Mouse (Mus musculus) brain, embryonic 14.5 days (tissue): ENCODE measurements around the gene Acd. TPM values are rescaled to one million over a fixed set of nuclear protein-coding genes. Genes with fewer than 3 reads are reported as not detected.

Source experiments
- DNase-seq: peaks from one replicate; pipeline ENCODE4 v3.0.0-alpha.2; 2011; ENCODE audit warnings: low read depth
- CTCF ChIP-seq: fragments of 200-500 bp; IDR thresholded peaks from 2 replicates; pipeline ENCODE4 v1.5.1; 2012; ENCODE audit warnings: inconsistent platforms, mild to moderate bottlenecking, moderate library complexity, borderline replicate concordance; ENCODE audit not compliant: insufficient read depth, insufficient read length; ENCODE audit errors: extremely low read depth
- POLR2A ChIP-seq: fragments of 200-500 bp; IDR thresholded peaks from 2 replicates; pipeline ENCODE4 v1.6.1; 2012; ENCODE audit warnings: mild to moderate bottlenecking, inconsistent platforms, borderline replicate concordance; ENCODE audit not compliant: poor library complexity, insufficient read depth, insufficient read length, severe bottlenecking; ENCODE audit errors: extremely low read depth
- polyA plus RNA-seq: library from polyadenylated mRNA; depleted of rRNA; stranded (reverse); fragments of >200 nt; gene quantifications from 2 replicates; pipeline ENCODE4 v1.2.3, GENCODE M21; 2012

Gene Acd
- polyA plus RNA-seq, 1 experiment = 62.5 TPM

DNA sequence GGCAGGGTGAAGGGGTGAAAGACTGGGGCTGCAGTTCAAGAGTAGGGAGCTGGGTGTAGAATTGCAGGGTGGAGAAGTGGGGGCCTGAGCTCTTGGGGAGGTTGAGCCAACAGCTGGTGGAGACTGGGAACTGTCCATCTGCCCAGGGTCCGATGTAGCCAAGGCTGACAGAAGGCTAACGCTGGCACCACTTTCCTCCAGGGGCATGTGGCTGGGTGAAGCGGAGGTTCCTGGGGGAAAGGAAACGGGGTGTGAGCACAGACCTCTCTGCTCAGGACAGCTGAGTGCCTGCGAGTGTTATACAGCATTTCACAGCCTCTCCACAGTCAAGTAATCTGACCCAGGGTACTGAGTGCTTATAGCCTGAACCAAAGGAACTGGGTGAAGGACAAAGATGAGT is 2.2 kb downstream of the Acd start:
- DNase-seq = no peak
- TF ChIP-seq POLR2A (no peak), CTCF (no peak)

DNA sequence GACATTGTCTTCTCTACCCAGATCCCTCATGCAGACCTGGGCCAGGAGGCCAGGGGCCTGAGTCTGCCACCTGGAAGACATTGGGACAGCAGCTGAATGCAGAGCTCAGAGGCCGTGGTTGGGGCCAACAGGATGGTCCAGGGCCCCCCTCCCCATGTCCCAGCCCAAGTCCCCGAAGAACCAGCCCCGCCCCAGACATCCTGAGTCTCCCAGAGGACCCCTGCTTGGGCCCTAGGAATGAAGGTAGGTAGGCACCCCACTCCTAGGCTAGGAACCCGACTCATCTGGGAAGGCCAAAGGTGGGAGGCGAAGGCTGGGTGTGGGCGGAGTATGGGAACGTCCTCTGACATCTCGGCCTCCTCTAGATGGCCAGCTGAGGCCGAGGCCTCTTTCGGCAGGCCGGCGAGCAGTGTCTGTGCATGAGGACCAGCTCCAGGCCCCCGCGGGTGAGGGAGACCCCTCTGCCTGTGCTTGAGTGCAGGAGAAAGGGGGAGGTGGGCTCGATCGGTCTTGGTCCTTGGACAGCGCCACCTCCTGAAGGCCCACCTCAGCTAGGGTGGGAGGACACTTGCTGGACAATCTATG is 3.6 kb downstream of the Acd start:
- DNase-seq = no peak
- TF ChIP-seq CTCF = no peak
- TF ChIP-seq POLR2A = no peak

GRCm38 (mm10) chr8:105695080-105695780 is 5.7 kb downstream of the Acd start:
- no peak for TF ChIP-seq CTCF
- no peak for TF ChIP-seq POLR2A
- DNase-seq = no peak

- peak; percentile 48 for DNase-seq
- no peak for TF ChIP-seq POLR2A
- TF ChIP-seq CTCF = peak; percentile 27; the same call in 1 of the 2 replicates
These were observed 6.7 kb downstream of the Acd start for GRCm38 (mm10) chr8:105694051-105694799.

- no peak for TF ChIP-seq POLR2A
- TF ChIP-seq CTCF = no peak
- DNase-seq = peak; percentile 84
These were observed 7.3 kb downstream of the Acd start for GRCm38 (mm10) chr8:105693648-105694047.

- TF ChIP-seq POLR2A = no peak
- no peak for TF ChIP-seq CTCF
- DNase-seq = no peak
These were observed 8.3 kb downstream of the Acd start for GRCm38 (mm10) chr8:105692449-105693182.

- no peak for TF ChIP-seq POLR2A
- no peak for TF ChIP-seq CTCF
- DNase-seq = no peak
These were observed 9.9 kb downstream of the Acd start for GRCm38 (mm10) chr8:105690978-105691377.

DNA sequence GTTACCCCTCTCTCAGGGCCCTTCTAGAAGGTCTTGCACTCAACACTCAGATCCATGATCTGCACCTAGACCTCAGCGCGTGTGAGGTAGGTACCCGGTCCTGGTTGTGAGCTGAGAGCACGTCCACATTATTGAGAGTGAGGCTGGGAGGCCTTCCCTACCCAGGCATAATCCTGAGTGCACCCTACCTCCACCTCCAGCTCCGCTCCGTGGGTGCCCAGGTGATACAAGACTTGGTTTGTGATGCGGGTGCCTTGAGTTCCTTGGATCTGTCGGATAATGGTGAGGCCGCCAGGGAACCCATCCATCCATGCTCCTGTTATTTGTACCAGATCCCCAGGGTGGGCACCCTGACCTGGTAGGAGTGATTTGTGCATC is 10.9 kb downstream of the Acd start:
- TF ChIP-seq POLR2A = no peak
- TF ChIP-seq CTCF = no peak
- DNase-seq = no peak

DNA sequence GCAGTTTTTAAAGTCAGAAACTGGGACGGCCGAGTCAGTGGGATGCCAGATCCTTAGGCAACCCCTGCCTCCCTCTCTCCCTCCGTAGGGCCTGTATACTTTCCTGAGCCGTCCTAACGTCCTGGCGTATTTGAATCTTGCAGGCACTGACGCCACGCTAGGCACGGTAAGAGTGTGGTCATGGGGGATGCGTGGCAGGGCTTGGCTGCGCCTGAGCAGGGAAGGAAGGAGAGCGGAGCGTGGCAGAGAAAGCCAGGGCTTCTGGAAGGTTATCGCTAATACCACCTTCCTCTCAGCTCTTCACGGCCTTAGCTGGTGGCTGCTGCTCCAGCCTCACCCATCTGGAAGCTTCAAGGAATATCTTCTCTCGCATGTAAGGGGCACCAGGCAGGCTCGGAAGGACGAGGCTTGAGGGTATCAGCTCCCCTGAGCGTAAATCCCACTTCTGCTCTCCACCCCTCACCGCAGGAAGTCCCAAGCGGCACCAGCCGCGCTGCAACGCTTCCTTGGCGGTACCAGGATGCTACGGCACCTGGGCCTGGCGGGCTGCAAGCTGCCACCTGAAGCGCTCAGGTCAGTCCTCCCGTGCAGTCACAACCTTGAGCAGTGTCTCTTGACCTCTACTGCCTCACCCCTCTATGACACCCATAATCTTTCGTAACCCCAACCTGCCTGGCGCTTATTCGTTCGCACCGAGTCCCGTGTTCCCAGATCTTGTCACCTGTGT is 11.5 kb downstream of the Acd start:
- no peak for TF ChIP-seq CTCF
- no peak for TF ChIP-seq POLR2A
- DNase-seq = no peak

- TF ChIP-seq POLR2A = no peak
- TF ChIP-seq CTCF = no peak
- DNase-seq = no peak
These were observed 12.6 kb downstream of the Acd start for GRCm38 (mm10) chr8:105688242-105688752.

DNA sequence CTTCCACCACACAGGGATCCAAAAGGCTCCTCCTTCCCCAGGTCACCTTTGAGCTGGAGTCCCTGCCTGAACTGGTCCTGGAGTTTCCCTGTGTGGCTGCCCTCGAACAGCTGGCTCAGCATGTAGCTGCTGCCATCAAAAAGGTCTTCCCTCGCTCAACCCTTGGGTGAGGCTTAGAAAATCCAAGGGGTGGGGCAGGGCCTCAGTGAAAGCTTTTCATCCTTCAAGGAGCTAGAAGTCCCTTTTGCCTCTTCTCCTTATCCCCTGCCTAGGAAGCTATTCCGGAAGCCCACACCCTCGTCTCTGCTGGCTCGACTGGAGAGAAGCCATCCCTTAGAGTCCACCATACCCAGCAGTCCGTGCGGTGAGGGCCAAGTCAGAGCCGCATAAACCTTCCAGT is 13.4 kb downstream of the Acd start:
- no peak for TF ChIP-seq CTCF
- TF ChIP-seq POLR2A = no peak
- no peak for DNase-seq

GRCm38 (mm10) chr8:105686551-105686950 is 14.4 kb downstream of the Acd start:
- no peak for TF ChIP-seq POLR2A
- TF ChIP-seq CTCF = no peak
- no peak for DNase-seq
